Mouse (Mus musculus) kidney, postnatal 4 days (tissue): ENCODE measurements around the gene Yod1.

Source experiments
- DNase-seq, 2 experiments: peaks; one replicate each; pipeline ENCODE4 v3.0.0; 2021; ENCODE audit warnings: mixed read lengths in 2 of 2

Yod1 gene

GRCm38 (mm10) chr1:130732706-130733658 is 15.9 kb downstream of the Yod1 start:
- no peak for DNase-seq

- peak; percentile 55 to 74 for DNase-seq
Observed at GRCm38 (mm10) chr1:130733671-130734070, 16.5 kb downstream of the Yod1 start.

- DNase-seq: peak; percentile 7 to 26
Observed at GRCm38 (mm10) chr1:130734452-130734851, 17.3 kb downstream of the Yod1 start.

- no peak for DNase-seq
Observed at GRCm38 (mm10) chr1:130734852-130735251, 17.7 kb downstream of the Yod1 start.

- DNase-seq: peak in 1 of 2 experiments; percentile 4
Observed at GRCm38 (mm10) chr1:130737411-130737881, 20.3 kb downstream of the Yod1 start.

- DNase-seq: no peak
Observed at GRCm38 (mm10) chr1:130737916-130738315, 20.8 kb downstream of the Yod1 start.

- DNase-seq: no peak
Observed at GRCm38 (mm10) chr1:130738551-130739106, 21.5 kb downstream of the Yod1 start.

- no peak for DNase-seq
Observed at GRCm38 (mm10) chr1:130739636-130740035, 22.5 kb downstream of the Yod1 start.

- no peak for DNase-seq
Observed at GRCm38 (mm10) chr1:130740227-130740648, 23.1 kb downstream of the Yod1 start.

- DNase-seq: no peak
Observed at GRCm38 (mm10) chr1:130740781-130741720, 23.9 kb downstream of the Yod1 start.

GRCm38 (mm10) chr1:130742201-130742600 is 25.1 kb downstream of the Yod1 start:
- DNase-seq: no peak

GRCm38 (mm10) chr1:130743775-130744174 is 26.6 kb downstream of the Yod1 start:
- no peak for DNase-seq

GRCm38 (mm10) chr1:130744217-130744616 is 27.1 kb downstream of the Yod1 start:
- DNase-seq: no peak

GRCm38 (mm10) chr1:130744961-130745360 is 27.8 kb downstream of the Yod1 start:
- no peak for DNase-seq

- DNase-seq: no peak
Observed at GRCm38 (mm10) chr1:130745591-130745990, 28.5 kb downstream of the Yod1 start.

GRCm38 (mm10) chr1:130746819-130747218 is 29.7 kb downstream of the Yod1 start:
- no peak for DNase-seq

GRCm38 (mm10) chr1:130759689-130760088 is 42.6 kb downstream of the Yod1 start:
- no peak for DNase-seq

- DNase-seq: no peak
Observed at GRCm38 (mm10) chr1:130761597-130761996, 44.5 kb downstream of the Yod1 start.

- DNase-seq: no peak
Observed at GRCm38 (mm10) chr1:130762045-130762760, 45.1 kb downstream of the Yod1 start.

GRCm38 (mm10) chr1:130764027-130764461 is 46.9 kb downstream of the Yod1 start:
- no peak for DNase-seq

- no peak for DNase-seq
Observed at GRCm38 (mm10) chr1:130767066-130767465, 49.9 kb downstream of the Yod1 start.

- DNase-seq: no peak
Observed at GRCm38 (mm10) chr1:130769925-130770324, 52.8 kb downstream of the Yod1 start.
